Mouse (Mus musculus): ENCODE measurements around the gene Slc2a1.

Slc2a1 gene

DNA sequence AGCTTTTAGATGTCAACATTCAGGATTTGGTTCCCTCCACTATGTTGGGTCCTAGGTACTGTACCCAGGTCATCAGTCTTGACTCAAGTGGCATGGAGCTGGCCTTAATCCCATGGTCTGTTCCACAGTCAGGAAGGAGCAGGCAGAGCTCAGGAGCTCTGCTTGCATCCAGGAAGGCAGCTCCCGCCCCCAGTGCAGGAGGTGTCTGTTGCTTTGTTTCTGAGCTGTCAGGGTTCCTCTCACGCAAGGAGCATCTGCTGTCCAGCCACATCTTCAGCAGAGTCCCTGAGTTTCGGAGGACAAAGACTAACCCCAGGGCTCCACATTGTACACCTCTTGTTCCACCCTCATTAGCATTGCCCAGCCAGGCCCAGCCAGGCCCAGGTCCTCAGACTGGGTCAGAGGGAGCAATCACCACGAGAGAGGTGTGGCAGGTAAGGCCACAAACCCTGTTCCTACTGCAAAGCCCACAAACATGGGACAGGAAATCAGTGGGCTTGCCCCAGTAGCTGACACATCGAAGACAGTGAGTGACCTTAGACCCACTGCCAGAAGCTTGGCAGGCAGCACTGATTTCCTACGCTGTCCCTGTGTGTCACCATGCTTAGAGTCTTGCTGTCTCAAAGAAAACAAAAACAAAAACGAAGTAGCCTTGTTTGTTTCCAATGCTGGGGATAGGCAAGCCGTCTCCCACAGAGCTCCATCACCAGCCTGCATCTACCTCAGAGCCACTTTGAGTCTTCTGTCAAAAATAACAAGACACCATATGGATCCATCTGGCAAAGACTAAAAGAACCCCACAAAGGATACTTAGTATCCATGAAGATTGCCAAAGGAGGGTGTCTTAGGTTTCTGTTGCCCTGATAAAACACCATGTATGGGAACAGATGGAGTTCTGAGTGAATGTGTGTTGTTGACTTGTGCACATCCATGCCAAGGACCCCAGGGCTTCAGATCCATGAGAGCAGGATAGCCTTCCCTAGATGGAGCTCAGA, 10.0 kb upstream of the Slc2a1 start:
- no peak for DNase-seq (ENCODE audit: low read depth, low spot score)

DNA sequence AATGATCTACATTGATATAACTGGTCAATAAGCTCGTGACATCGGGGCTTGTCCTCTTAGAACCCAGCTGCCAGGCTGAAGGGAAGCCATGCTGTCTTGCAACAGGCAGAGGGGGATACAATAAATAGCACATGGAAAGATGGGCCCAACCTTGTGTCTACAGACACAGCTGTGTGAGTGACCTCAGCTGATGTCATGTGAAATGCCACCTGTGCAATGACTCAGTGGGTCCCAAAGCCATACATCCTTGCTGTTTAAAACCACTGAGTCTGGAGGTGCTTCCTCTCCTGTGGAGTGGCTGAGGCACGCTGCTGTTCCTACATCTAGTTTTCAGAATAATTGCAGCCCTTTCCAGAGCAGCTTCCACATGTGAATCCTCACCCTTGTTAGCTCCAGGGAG, 7.1 kb upstream of the Slc2a1 start:
- no peak for DNase-seq (ENCODE audit: low read depth, low spot score)

DNA sequence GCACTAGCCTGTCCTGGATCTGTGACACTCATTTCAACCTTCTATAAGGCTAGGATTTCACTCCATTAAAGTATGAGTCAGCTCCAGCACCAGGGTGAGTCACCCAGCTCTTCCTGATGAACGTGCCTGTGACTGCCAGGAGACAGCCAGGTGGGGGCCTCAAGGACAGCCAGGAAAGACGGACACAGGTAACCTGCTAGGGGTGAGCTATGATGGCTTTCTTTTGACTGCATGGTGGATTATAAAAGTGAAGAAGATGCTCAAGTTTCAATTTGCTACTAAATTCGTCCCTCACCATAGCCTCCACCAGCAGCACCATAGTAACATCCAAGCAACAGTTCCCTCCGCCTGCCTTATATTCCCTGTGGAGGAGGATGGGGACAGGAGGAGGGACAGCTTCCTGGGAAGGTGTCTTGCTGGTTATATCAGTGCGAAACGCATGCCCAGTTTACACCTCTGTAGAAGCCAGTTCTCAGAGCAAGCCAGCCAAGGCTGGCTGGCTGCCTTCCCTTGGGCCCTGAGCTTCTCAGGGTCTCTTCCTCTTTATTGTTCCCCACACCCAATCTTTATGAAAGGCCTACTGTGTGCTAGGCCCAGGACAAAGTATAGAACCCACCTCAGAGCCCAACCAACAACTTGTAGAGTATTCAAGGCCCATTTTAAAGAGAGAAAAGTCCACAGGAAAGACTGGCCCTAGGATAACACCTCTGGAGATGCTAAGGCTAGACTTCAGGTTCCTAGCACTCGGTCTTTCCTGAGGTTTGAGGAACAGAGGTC, 6.0 kb upstream of the Slc2a1 start:
- no peak for DNase-seq (ENCODE audit: low read depth, low spot score)

DNA sequence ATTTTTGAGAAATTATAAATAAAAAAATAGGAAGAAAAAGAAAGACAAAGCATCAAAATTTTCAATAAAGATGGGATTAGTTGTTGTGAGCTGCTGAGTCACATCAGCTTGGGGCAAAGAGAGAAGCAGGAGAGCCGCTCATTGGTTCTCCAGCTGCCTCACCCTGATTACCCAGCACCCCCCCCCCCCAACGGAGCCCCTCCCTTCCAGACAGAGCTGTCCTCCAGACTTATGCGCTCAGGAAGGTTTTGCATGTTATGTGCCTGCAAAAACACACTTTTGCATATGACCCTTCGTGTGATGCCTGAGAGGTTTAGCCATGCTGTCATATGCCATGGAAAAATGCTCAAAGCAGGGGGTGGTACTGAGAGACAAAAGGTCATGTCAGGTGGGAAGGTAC, 3.7 kb upstream of the Slc2a1 start:
- DNase-seq (ENCODE audit: low read depth, low spot score) = no peak

DNA sequence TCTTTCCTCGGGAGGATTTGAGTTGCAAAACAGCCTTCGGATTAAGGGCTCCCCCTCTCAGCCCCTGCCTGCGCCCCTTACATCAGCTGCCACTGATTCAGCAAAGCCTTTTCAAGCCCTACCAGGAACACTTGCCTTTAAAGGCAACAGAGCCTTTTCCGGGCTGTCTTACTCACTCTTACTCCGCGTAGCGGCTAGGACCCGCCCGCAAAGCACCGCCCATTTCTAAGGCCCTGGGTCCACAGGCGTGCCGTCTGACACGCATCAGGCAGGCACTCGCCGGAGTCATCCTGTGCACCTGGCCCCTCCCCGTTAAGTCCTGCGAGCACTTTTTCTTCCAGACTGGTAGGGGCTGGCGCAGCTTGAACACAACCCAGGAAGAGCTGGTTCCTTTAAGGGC, 2.8 kb upstream of the Slc2a1 start:
- peak; percentile 65 for DNase-seq (ENCODE audit: low read depth, low spot score)

DNA sequence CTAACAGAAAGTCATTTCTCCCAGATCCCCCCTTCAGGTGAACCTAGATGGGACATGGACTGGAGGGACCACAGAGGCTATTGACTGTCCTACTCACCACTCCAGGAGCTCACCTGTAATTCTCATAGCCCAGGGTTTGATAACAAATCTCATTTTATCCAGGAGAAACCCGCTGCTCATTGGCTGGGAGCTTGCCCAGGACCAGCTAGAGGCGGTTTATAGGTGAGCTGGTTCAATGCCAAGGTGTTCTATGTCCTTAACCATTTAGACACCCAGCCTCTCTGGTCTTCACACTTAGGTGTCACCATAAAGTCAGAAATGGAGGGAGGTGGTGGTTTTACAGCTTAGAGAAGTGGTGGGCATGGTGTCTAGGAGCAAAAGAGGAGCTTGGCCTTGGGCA, 644 bp upstream of the Slc2a1 start:
- no peak for DNase-seq (ENCODE audit: low read depth, low spot score)

DNA sequence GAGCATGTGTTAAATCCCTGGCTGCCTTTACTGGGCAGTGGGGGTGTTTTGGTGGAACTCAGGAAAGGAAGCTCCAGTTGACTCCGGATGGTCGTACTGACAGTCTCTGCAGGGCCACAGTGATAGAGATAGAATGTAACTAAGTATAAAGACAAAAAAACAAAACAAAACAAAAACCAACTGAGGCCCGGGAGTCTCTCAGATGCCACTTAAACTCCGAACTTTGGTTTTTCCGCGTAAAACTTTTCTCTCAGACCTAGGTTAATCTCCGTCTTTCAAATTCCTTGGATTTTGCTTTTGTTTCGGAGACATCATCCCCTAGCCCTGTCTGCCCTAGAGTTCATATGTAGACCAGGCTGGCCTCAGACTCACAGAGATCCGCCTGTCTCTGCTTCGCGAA, 1.1 kb downstream of the Slc2a1 start:
- no peak for DNase-seq (ENCODE audit: low read depth, low spot score)

DNA sequence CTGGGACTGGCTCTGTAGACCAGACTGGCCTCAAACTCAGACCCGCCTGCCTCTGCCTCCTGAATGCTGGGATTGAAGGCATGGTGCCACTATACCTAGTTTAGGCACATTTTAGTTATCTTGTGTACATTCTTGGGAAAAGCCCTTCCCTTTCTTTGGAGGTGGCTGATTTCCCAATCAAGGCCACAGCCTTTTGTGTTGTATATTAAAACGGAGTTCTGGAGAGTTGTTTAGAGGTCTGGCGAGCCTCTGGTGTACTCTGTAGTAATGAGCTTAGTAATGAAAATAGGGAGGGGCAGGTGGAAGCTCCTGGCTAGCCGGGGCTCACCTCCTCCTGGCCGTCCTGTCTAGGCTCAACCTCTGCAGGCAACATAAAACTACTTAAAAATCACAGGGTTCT, 2.0 kb downstream of the Slc2a1 start:
- DNase-seq (ENCODE audit: low read depth, low spot score) = no peak

DNA sequence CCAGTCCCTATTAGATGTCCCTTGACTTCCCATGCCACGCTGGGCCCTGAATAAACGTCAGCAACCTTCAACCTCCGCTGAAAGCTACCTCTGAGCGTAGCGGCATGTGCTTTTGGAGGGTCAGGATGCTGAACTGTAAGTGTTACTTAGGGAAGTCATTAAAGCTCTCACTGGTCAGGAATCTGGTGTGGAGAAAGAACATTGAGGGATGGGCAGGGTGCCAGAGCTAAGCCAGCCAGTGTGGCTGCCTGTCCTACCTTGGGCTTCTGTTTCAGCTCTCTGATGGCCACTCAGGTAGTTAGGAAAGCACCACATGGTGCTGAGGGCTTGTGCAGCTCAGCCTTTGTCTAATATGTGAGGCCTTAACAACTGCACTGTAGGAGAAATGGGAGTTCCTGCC, 2.9 kb downstream of the Slc2a1 start:
- no peak for DNase-seq (ENCODE audit: low read depth, low spot score)

DNA sequence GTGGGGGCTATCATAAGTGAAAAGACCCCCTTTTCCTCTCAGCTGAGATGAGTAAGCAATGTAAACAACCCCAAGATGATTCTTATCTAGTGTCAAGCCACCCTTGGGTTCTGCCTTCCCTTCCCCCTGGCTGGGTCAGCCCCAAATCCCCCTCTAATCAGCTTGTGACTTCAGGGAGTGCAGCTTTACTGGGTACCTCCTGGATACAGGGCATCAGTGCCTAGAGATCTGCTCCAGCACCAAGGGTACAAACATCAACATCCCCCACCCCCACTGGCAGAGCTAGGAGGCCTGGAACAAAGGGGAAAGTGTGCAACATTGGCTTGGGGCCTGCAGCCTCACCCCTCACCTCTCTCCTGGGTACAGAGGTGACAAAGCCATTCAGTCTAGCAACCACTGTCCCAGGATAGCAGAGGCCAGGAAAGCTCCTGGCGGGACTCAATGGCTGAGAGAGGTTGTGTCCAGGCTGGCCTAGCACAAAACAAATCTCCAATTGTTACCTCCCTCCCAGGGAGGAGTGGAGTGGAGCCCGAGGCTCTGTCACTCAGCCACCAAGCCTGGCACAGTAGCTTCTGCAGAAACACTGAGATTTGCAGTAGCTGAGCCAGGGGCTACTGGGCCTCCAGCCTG, 3.9 kb downstream of the Slc2a1 start:
- DNase-seq (ENCODE audit: low read depth, low spot score) = no peak

DNA sequence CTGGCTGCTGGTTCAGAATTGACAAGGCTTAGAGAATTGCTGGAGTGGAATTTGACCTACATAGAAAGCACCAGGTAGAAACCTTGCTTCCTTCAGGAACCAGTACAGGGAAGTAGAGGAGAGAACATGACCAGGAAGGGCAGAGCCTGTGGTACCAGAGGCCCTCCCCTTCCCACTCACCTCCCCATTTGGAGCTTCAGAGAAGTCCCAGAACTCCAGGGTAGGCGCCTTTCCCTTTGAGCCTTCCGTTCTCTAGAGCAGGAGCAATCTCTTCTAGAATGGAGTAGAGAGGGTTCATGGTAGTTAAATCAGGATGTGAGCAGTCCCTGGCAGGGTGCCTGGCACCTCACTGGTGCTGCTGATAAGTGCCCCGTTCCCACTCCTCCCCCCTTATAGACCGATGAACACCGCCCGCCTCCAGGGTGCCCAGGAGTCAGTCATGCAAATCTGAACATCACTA, 7.1 kb downstream of the Slc2a1 start:
- DNase-seq (ENCODE audit: low read depth, low spot score) = no peak

DNA sequence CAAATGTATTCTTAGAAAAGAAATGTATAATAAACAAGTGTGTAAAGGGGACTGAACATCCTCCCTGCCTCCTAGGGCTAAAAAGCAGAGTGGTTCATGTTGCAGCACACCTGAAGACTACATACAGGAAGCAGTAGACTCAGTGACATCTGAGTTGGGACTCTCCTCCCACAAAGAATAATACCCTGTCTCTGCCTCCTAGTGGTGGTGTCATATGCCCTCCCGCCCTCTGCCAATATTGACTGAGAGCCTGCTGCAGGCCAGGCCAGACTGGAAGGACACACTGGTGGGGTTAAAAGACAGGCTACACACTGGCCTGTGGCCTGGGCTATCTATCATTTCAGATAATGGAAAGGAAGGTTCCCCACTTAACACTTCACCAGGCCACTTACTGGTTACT, 7.8 kb downstream of the Slc2a1 start:
- DNase-seq (ENCODE audit: low read depth, low spot score) = no peak

DNA sequence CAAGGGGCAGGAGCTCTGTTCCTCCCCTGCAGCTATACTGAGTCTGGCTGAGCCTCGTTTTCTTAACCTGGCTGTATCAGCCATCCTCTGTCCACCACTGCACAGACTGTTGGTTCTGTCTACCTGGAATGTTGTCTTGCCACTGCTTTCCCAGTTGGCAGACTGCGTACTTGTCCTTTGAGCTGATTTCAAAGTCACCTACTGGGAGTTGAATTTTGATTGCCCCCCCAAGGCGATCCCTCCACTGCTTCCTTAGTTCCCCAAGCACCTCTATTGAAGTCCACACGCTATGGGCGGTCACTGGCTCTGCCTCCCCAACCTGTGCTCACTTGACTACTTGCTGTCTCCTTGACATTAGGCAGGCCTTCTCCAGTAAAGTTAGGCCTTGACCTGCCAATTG, 9.1 kb downstream of the Slc2a1 start:
- no peak for DNase-seq (ENCODE audit: low read depth, low spot score)

DNA sequence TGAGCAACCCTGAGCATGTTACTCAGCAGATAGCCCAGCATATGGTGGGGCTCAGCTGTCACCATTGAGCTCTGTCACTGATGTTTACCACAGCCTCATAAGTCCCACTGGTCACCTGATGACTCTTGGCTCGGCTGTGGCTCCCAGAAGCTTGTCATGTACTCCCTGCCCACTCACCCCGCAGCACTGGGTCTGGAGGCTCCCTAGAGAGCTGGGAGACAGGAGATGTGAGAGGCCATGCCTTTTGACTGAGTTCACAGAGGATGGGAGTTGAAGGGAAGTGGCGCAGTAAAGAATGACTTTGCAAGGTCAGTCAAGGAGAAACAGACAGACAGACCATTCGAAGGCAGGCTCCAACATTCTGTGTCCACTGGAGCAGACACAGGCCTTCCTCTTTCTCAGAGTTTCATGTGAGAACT, 10.2 kb downstream of the Slc2a1 start:
- DNase-seq (ENCODE audit: low read depth, low spot score) = no peak

DNA sequence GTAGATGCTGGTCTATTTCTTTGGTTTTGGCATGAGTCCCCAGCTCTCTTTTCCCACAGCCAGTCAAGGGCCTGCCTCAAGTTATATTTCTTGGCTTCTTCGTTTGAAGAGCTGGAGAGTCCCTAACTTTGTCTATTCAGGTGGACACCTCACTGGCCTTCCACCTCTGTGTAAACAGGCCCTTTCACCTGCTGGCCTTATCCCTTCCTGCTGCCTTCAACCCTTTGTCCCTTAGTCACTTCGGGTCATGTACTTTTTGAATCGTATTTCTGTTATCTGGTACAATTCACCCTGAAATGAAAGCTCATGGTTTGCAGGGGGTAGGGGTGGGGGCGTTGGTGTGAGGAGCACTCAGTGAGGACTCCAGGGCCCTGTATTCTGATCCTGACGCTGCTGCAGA, 10.8 kb downstream of the Slc2a1 start:
- DNase-seq (ENCODE audit: low read depth, low spot score) = no peak

DNA sequence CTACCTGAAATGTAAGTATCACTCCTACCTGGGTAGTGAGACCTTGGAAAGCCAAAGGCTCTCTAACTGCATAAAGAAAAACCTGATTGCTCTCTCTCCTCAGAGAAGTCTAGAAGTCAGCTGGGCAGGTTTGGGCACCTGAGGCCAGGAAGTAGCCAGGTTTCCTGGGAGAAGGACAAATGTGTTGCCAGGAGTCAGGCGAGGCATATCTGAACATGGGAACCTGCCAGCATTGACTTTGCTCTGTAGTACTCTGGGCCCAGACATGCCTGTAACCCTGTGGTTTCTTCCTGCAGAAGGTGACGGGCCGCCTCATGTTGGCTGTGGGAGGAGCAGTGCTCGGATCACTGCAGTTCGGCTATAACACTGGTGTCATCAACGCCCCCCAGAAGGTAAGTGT, 11.6 kb downstream of the Slc2a1 start:
- DNase-seq (ENCODE audit: low read depth, low spot score) = no peak

DNA sequence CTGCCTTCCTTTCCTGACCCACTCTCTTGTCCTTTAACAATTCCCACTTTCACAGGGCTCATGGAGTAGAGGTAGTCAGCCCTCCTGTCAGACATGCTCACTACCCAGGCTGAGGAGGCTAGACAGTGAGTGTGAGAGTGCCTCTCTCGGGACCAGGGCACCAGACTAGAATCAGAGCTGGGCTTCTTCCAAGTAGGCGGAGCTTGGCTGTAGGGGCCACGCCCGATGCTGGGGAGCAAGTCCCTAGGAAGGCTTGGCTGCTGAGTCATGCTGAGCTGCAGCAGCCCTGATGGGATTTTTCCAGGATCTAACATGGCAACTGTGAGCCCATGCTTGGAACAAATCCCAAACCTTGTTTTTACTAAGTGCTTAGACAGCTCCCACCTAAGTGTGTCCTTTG, 12.7 kb downstream of the Slc2a1 start:
- peak; percentile 61 for DNase-seq (ENCODE audit: low read depth, low spot score)

DNA sequence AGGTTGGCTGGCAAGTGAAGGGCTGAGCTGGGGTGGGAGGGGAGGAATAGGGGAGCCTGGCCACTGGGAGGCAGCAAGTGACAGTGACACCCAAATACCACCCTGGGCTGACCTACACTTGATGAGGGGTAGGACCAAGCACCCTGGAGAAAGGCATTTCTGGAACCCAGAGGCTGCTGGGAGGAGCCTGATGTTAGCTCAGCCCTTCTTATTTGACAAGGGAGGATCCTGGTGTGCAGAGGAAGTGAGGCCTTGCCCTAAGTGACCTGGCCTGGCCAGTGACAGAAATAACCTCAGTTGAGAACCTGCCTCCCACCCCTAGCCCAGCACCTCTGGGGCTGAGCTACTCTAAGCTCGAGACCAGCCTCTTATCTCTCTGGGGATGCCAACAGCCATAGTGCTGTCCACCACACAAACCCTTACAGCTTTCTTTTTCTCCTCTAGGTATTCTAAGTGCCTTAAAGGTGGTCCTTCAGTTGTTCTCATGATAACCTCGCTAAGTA, 16.3 kb downstream of the Slc2a1 start:
- DNase-seq (ENCODE audit: low read depth, low spot score) = no peak

DNA sequence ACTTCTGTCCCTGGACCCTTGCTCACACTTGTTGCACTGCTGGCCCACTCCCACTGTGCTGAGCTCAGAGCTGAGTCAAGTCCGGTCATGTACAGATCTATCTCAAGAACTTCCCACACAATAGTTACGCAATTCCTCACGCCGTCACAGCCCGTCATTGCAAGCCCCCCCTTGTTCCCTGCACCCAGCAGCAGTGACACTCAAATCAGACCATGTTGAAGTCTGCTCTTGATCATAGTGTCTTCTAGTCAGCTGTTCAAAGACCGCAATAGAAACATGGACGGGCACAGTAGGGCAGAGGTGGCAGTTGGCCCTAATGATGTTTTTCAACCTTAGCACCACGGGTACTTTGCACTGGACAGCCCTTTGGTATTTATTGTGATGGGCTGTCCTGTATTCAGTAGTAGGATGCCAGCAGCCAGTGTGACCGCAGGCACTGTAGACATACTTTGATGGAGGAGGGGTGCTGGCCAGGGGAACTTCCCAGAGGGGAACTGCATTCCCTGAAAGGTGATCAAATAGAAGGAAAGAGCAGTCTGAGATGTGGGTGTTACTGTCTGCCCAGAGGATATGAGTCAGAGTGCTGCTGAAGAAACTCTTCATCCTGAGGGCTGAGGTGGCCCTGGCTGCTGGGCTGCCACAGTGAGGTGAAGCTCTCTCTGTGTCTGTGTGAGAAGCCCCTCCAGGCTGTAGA, 17.2 kb downstream of the Slc2a1 start:
- no peak for DNase-seq (ENCODE audit: low read depth, low spot score)

DNA sequence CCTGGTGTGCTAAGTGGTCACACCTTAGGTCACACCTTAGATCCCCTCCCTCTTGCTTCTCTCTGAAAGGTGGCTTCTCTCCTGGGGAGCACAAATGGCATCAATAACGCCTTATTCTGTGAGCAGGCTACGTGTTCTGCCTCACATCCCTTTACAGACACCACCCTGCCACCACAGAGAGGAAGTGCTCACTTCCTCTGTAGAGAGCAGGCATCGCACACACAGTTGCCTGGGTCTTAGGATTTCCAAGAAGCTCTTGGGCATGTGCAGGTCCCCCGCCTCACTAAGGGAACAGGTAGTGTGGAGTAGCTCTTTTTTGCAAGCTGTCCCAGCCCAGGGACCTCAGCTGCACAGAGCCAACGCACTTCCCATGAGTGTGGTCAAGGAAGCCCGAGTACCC, 18.7 kb downstream of the Slc2a1 start:
- DNase-seq (ENCODE audit: low read depth, low spot score) = no peak

DNA sequence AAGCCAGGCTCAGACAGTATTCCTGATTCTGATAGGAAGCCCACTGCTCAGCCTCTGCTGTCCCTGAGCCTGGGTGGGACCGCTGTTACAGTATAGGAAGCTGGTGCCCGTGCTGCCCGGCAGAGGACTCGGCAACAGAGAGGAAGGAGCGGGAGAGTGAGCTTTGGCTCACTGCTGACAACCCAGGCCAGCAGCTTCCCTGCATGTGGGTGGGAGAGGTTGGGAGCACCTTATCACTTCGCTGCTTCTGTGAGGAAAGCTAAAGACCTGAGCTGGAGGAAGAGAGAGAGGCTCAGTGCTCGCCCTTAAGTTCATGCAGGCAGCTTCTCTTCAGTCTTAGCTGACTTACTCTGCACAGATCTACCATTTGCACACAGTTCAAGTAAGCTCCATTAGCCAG, 20.0 kb downstream of the Slc2a1 start:
- DNase-seq (ENCODE audit: low read depth, low spot score) = no peak

All from WW6 (cell line).